Mouse (Mus musculus): Measurements from ENCODE around the gene Sult2b1. TPM values are rescaled to one million over a fixed set of nuclear protein-coding genes. Genes with fewer than 3 reads are reported as not detected.

The Sult2b1 gene
- polyA plus RNA-seq, 1 experiment from 2014 or later = 2.9 TPM

- Histone ChIP-seq H3K27me3 (replicated peaks) (peaks cover 13% of the 10 kb centered on the region; the same call in 1 of the 2 replicates), H3K4me1 (replicated peaks) (peaks cover 28% of the 10 kb centered on the region), H3K9me3 (no peaks in the 10 kb centered on the region), H3K36me3 (no peaks in the 10 kb centered on the region), H3K27ac (no peak overlapping the region), H3K4me3 (replicated peaks) (peak overlapping the region; percentile 45), H3K4me2 (replicated peaks) (peak overlapping the region; percentile 92), H3K9ac (no peak overlapping the region)
- WGBS = 59% methylated on average over 7 of the region's 7 CpGs
- ATAC-seq = no peak
These were observed 14.5 kb upstream of the Sult2b1 start for GRCm38 (mm10) chr7:45798931-45799330.

- Histone ChIP-seq H3K36me3 (no peaks in the 10 kb centered on the region), H3K4me1 (replicated peaks) (peaks cover 28% of the 10 kb centered on the region), H3K9me3 (no peaks in the 10 kb centered on the region), H3K4me3 (replicated peaks) (peak overlapping the region; percentile 45), H3K27ac (no peak overlapping the region), H3K4me2 (replicated peaks) (peak overlapping the region; percentile 92), H3K27me3 (replicated peaks) (peaks cover 13% of the 10 kb centered on the region; the same call in 1 of the 2 replicates), H3K9ac (peak overlapping the region; percentile 44)
- 2% methylated on average over 19 of the region's 19 CpGs for WGBS
- ATAC-seq = no peak
These were observed 14.0 kb upstream of the Sult2b1 start for GRCm38 (mm10) chr7:45798511-45798836.

GRCm38 (mm10) chr7:45797661-45798510, 13.4 kb upstream of the Sult2b1 start:
- Histone ChIP-seq H3K9me3 (no peaks in the 10 kb centered on the region), H3K4me3 (replicated peaks) (peak overlapping the region; percentile 45), H3K4me1 (replicated peaks) (peaks cover 28% of the 10 kb centered on the region), H3K4me2 (replicated peaks) (peak overlapping the region; percentile 92), H3K36me3 (no peaks in the 10 kb centered on the region), H3K27ac (no peak overlapping the region), H3K27me3 (replicated peaks) (peaks cover 13% of the 10 kb centered on the region; the same call in 1 of the 2 replicates), H3K9ac (peak overlapping the region; percentile 44)
- ATAC-seq = no peak
- WGBS = 4% methylated on average over 59 of the region's 60 CpGs

- Histone ChIP-seq H3K4me3 (replicated peaks) (no peak overlapping the region), H3K27ac (no peak overlapping the region), H3K4me1 (replicated peaks) (peaks cover 28% of the 10 kb centered on the region), H3K27me3 (replicated peaks) (peaks cover 13% of the 10 kb centered on the region; the same call in 1 of the 2 replicates), H3K36me3 (no peaks in the 10 kb centered on the region), H3K4me2 (replicated peaks) (no peak overlapping the region), H3K9me3 (no peaks in the 10 kb centered on the region), H3K9ac (no peak overlapping the region)
- WGBS = 54% methylated on average over 6 of the region's 6 CpGs
- no peak for ATAC-seq
These were observed 12.5 kb upstream of the Sult2b1 start for GRCm38 (mm10) chr7:45796950-45797349.

GRCm38 (mm10) chr7:45794971-45795370, 10.5 kb upstream of the Sult2b1 start:
- Histone ChIP-seq H3K27ac (no peak overlapping the region), H3K9me3 (no peaks in the 10 kb centered on the region), H3K4me1 (replicated peaks) (peaks cover 21% of the 10 kb centered on the region), H3K27me3 (replicated peaks) (peaks cover 13% of the 10 kb centered on the region; the same call in 1 of the 2 replicates), H3K9ac (no peak overlapping the region), H3K4me2 (replicated peaks) (no peak overlapping the region), H3K36me3 (no peaks in the 10 kb centered on the region), H3K4me3 (replicated peaks) (no peak overlapping the region)
- ATAC-seq = no peak
- 93% methylated on average over 29 of the region's 29 CpGs for WGBS

- Histone ChIP-seq H3K27me3 (replicated peaks) (peaks cover 13% of the 10 kb centered on the region; the same call in 1 of the 2 replicates), H3K4me2 (replicated peaks) (no peak overlapping the region), H3K9ac (no peak overlapping the region), H3K27ac (no peak overlapping the region), H3K36me3 (no peaks in the 10 kb centered on the region), H3K9me3 (no peaks in the 10 kb centered on the region), H3K4me1 (replicated peaks) (peaks cover 21% of the 10 kb centered on the region), H3K4me3 (replicated peaks) (no peak overlapping the region)
- no peak for ATAC-seq
- 82% methylated on average over 33 of the region's 44 CpGs for WGBS
These were observed 9.6 kb upstream of the Sult2b1 start for GRCm38 (mm10) chr7:45793969-45794585.

- no peak overlapping the region for H3K4me2 ChIP-seq (replicated peaks)
- WGBS = 76% methylated on average over 24 of the region's 24 CpGs
- no peak overlapping the region for H3K9ac ChIP-seq
- H3K9me3 ChIP-seq = no peaks in the 10 kb centered on the region
- no peak overlapping the region for H3K27ac ChIP-seq
- peaks cover 9% of the 10 kb centered on the region; the same call in 1 of the 2 replicates for H3K27me3 ChIP-seq (replicated peaks)
- no peak for ATAC-seq
- peaks cover 12% of the 10 kb centered on the region for H3K4me1 ChIP-seq (replicated peaks)
- no peaks in the 10 kb centered on the region for H3K36me3 ChIP-seq
- no peak overlapping the region for H3K4me3 ChIP-seq (replicated peaks)
These were observed 8.8 kb upstream of the Sult2b1 start for GRCm38 (mm10) chr7:45793240-45793639.

- H3K4me1 ChIP-seq (replicated peaks) = peaks cover 5% of the 10 kb centered on the region; the same call in 1 of the 2 replicates
- no peak overlapping the region for H3K4me3 ChIP-seq (replicated peaks)
- no peak overlapping the region for H3K27ac ChIP-seq
- no peaks in the 10 kb centered on the region for H3K36me3 ChIP-seq
- H3K9ac ChIP-seq = no peak overlapping the region
- 74% methylated on average over 17 of the region's 17 CpGs for WGBS
- no peak overlapping the region for H3K4me2 ChIP-seq (replicated peaks)
- no peaks in the 10 kb centered on the region for H3K9me3 ChIP-seq
- no peak for ATAC-seq
- no peaks in the 10 kb centered on the region for H3K27me3 ChIP-seq (replicated peaks)
These were observed 7.5 kb upstream of the Sult2b1 start for GRCm38 (mm10) chr7:45791756-45792490.

- no peak for ATAC-seq
- Histone ChIP-seq H3K27me3 (replicated peaks) (no peaks in the 10 kb centered on the region), H3K27ac (no peak overlapping the region), H3K9ac (no peak overlapping the region), H3K36me3 (no peaks in the 10 kb centered on the region), H3K9me3 (no peaks in the 10 kb centered on the region), H3K4me2 (replicated peaks) (no peak overlapping the region), H3K4me3 (replicated peaks) (no peak overlapping the region), H3K4me1 (replicated peaks) (peaks cover 17% of the 10 kb centered on the region)
- 63% methylated on average over 6 of the region's 6 CpGs for WGBS
These were observed 6.3 kb upstream of the Sult2b1 start for GRCm38 (mm10) chr7:45790721-45791120.

- Histone ChIP-seq H3K4me2 (replicated peaks) (no peak overlapping the region), H3K9me3 (no peaks in the 10 kb centered on the region), H3K27ac (no peak overlapping the region), H3K4me1 (replicated peaks) (peaks cover 36% of the 10 kb centered on the region), H3K9ac (no peak overlapping the region), H3K4me3 (replicated peaks) (no peak overlapping the region), H3K27me3 (replicated peaks) (no peaks in the 10 kb centered on the region), H3K36me3 (no peaks in the 10 kb centered on the region)
- 82% methylated on average over 22 of the region's 22 CpGs for WGBS
- ATAC-seq = no peak
These were observed 3.2 kb upstream of the Sult2b1 start for GRCm38 (mm10) chr7:45787642-45788041.

GRCm38 (mm10) chr7:45786661-45787413, 2.4 kb upstream of the Sult2b1 start:
- Histone ChIP-seq H3K4me2 (replicated peaks) (peak overlapping the region; percentile 79), H3K27me3 (replicated peaks) (no peaks in the 10 kb centered on the region), H3K4me3 (replicated peaks) (peak overlapping the region; percentile 45), H3K27ac (no peak overlapping the region), H3K4me1 (replicated peaks) (peaks cover 36% of the 10 kb centered on the region), H3K9me3 (no peaks in the 10 kb centered on the region), H3K9ac (no peak overlapping the region), H3K36me3 (no peaks in the 10 kb centered on the region)
- 12% methylated on average over 17 of the region's 17 CpGs for WGBS
- peak; percentile 29; the same call in 1 of the 2 replicates for ATAC-seq

Measured in intestine, embryonic 15.5 days (tissue).